Mouse (Mus musculus): ENCODE data around the gene Krtap9-1. TPM values are rescaled to one million over a fixed set of nuclear protein-coding genes. Genes with fewer than 3 reads are reported as not detected.

Gene Krtap9-1
- not detected for polyA plus RNA-seq (2017; shearing (Covaris generic))

GRCm38 (mm10) chr11:99873089-99873488 is at the start of gene Krtap9-1:
Gene Krtap9-1 (plus strand): TSS chr11:99873389.

GRCm38 (mm10) chr11:99837966-99838365 is 35.2 kb upstream of the Krtap9-1 start, which contains the start of gene 2300003K06Rik:
Gene 2300003K06Rik (minus strand): TSS chr11:99838066.

GRCm38 (mm10) chr11:99851508-99851907 is 21.7 kb upstream of the Krtap9-1 start, which contains the start of gene Krtap4-16:
Gene Krtap4-16 (minus strand): TSS chr11:99851608.

GRCm38 (mm10) chr11:99857617-99858016 is 15.6 kb upstream of the Krtap9-1 start, which contains the start of gene Gm11568:
Gene Gm11568 (plus strand): TSS chr11:99857917.

GRCm38 (mm10) chr11:99864176-99864575 is 9.0 kb upstream of the Krtap9-1 start, which contains the start of gene Gm11559:
Gene Gm11559 (plus strand): TSS chr11:99864476.

GRCm38 (mm10) chr11:99878887-99879286 is 5.7 kb downstream of the Krtap9-1 start, which contains the start of gene Gm11567:
Gene Gm11567 (plus strand): TSS chr11:99879187.

GRCm38 (mm10) chr11:99907620-99908019 is 34.4 kb downstream of the Krtap9-1 start, which contains the start of gene Krtap31-1:
Gene Krtap31-1 (plus strand): TSS chr11:99907920.

GRCm38 (mm10) chr11:99914451-99914850 is 41.3 kb downstream of the Krtap9-1 start, which contains the start of gene Gm11565:
Gene Gm11565 (plus strand): TSS chr11:99914751.

Other genes with a start within 250 kb of the Krtap9-1 start
- under 1 TPM in 1 of 2 experiments, not detected in 1; 0.20 TPM for gene Krtap4-1, start 245.2 kb upstream of the Krtap9-1 start, polyA plus RNA-seq (2017; shearing (Covaris generic))
- not detected for gene Krtap4-2, start 238.3 kb upstream of the Krtap9-1 start, polyA plus RNA-seq (2017; shearing (Covaris generic))
- under 1 TPM in 1 of 2 experiments, not detected in 1; 0.16 TPM for gene Krtap4-7, start 229.3 kb upstream of the Krtap9-1 start, polyA plus RNA-seq (2017; shearing (Covaris generic))
- not detected for gene Gm11555, start 223.2 kb upstream of the Krtap9-1 start, polyA plus RNA-seq (2017; shearing (Covaris generic))
- gene Gm11563, start 214.4 kb upstream of the Krtap9-1 start, polyA plus RNA-seq (2017; shearing (Covaris generic)), result not detected
- not detected for gene Krtap4-6, start 207.4 kb upstream of the Krtap9-1 start, polyA plus RNA-seq (2017; shearing (Covaris generic))
- not detected for gene Gm14190, start 182.6 kb upstream of the Krtap9-1 start, polyA plus RNA-seq (2017; shearing (Covaris generic))
- not detected for gene Gm14180, start 139.1 kb upstream of the Krtap9-1 start, polyA plus RNA-seq (2017; shearing (Covaris generic))
- not detected for gene Gm11595, start 100.5 kb upstream of the Krtap9-1 start, polyA plus RNA-seq (2017; shearing (Covaris generic))
- gene Krtap4-8, start 92.7 kb upstream of the Krtap9-1 start, polyA plus RNA-seq (2017; shearing (Covaris generic)), result under 1 TPM in 1 of 2 experiments, not detected in 1; 0.24 TPM
- under 1 TPM in 1 of 2 experiments, not detected in 1; 0.28 TPM for gene Krtap4-9, start 88.2 kb upstream of the Krtap9-1 start, polyA plus RNA-seq (2017; shearing (Covaris generic))
- gene Gm11596, start 79.9 kb upstream of the Krtap9-1 start, polyA plus RNA-seq (2017; shearing (Covaris generic)), result not detected
- not detected for gene Gm11569, start 74.5 kb upstream of the Krtap9-1 start, polyA plus RNA-seq (2017; shearing (Covaris generic))
- not detected for gene Gm11554, start 68.9 kb upstream of the Krtap9-1 start, polyA plus RNA-seq (2017; shearing (Covaris generic))
- not detected for gene Krtap4-13, start 63.5 kb upstream of the Krtap9-1 start, polyA plus RNA-seq (2017; shearing (Covaris generic))
- gene Gm11564, start 57.7 kb upstream of the Krtap9-1 start, polyA plus RNA-seq (2017; shearing (Covaris generic)), result not detected
- not detected for gene 2300003K06Rik, start 35.3 kb upstream of the Krtap9-1 start, polyA plus RNA-seq (2017; shearing (Covaris generic))
- gene Krtap4-16, start 21.8 kb upstream of the Krtap9-1 start, polyA plus RNA-seq (2017; shearing (Covaris generic)), result under 1 TPM in 1 of 2 experiments, not detected in 1; 0.60 TPM
- not detected for gene Gm11568, start 15.5 kb upstream of the Krtap9-1 start, polyA plus RNA-seq (2017; shearing (Covaris generic))
- not detected for gene Gm11559, start 8.9 kb upstream of the Krtap9-1 start, polyA plus RNA-seq (2017; shearing (Covaris generic))
- not detected for gene Gm11567, start 5.8 kb downstream of the Krtap9-1 start, polyA plus RNA-seq (2017; shearing (Covaris generic))
- not detected for gene Krtap31-1, start 34.5 kb downstream of the Krtap9-1 start, polyA plus RNA-seq (2017; shearing (Covaris generic))
- not detected for gene Gm11565, start 41.4 kb downstream of the Krtap9-1 start, polyA plus RNA-seq (2017; shearing (Covaris generic))
- gene Krtap31-2, start 62.9 kb downstream of the Krtap9-1 start, polyA plus RNA-seq (2017; shearing (Covaris generic)), result not detected
- not detected for gene Krtap9-5, start 75.1 kb downstream of the Krtap9-1 start, polyA plus RNA-seq (2017; shearing (Covaris generic))
- gene Krtap29-1, start 105.7 kb downstream of the Krtap9-1 start, polyA plus RNA-seq (2017; shearing (Covaris generic)), result not detected
- not detected for gene Krtap16-1, start 113.2 kb downstream of the Krtap9-1 start, polyA plus RNA-seq (2017; shearing (Covaris generic))
- not detected for gene Krtap17-1, start 120.6 kb downstream of the Krtap9-1 start, polyA plus RNA-seq (2017; shearing (Covaris generic))
- gene Krt33a, start 142.8 kb downstream of the Krtap9-1 start, polyA plus RNA-seq (2017; shearing (Covaris generic)), result not detected
- not detected for gene Krt33b, start 156.5 kb downstream of the Krtap9-1 start, polyA plus RNA-seq (2017; shearing (Covaris generic))
- gene Krt34, start 168.2 kb downstream of the Krtap9-1 start, polyA plus RNA-seq (2017; shearing (Covaris generic)), result under 1 TPM in 1 of 2 experiments, not detected in 1; 0.92 TPM
- gene Krt31, start 177.2 kb downstream of the Krtap9-1 start, polyA plus RNA-seq (2017; shearing (Covaris generic)), result under 1 TPM; 0.19 to 0.24 TPM
- gene Krt32, start 214.8 kb downstream of the Krtap9-1 start, polyA plus RNA-seq (2017; shearing (Covaris generic)), result not detected
- gene Krt35, start 222.9 kb downstream of the Krtap9-1 start, polyA plus RNA-seq (2017; shearing (Covaris generic)), result under 1 TPM in 1 of 2 experiments, not detected in 1; 0.27 TPM
- under 1 TPM; 0.34 to 0.44 TPM for gene Krt36, start 232.2 kb downstream of the Krtap9-1 start, polyA plus RNA-seq (2017; shearing (Covaris generic))
- under 1 TPM in 1 of 2 experiments, not detected in 1; 0.22 TPM for gene Krt13, start 248.2 kb downstream of the Krtap9-1 start, polyA plus RNA-seq (2017; shearing (Covaris generic))